Comparison of ENCODE assay signal across 11 mouse cellular contexts in the genomic region with DNA sequence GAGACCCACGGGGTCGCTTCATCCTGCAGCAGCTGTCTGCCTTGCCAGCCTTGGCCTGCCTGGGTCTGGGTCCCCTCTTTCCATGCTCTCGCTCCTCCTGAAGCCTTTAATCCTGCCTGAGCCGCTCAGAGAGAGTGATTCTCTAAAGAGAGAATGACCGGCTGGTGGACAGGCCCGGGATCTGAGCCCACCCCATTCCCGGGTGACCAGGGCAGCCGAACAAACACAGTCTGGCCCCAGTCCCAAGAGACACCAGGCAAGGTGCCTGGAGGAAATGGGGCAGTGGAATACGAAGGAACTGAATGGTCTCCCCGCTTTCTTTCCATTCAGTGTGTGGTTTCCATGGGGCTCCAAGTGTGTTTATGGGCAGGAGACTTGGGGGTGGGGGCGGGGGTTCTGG. TPM values are rescaled to one million over a fixed set of nuclear protein-coding genes. Genes with fewer than 3 reads are reported as not detected.
DNase-seq lines count a peak whose midpoint lies in the region; ATAC-seq and TF ChIP-seq lines count a peak whose summit lies in the region.
"Had no signal": no experiment of that assay in that cellular context is flagged by ENCODE, and none has a peak within 500 bp of the region (broad histone marks: within the 10 kb centered on the region; RNA-seq: fewer than 3 reads in every experiment).

No protein-coding gene starts in this region.

- no peak overlapping the region for H3K27ac ChIP-seq in layer of hippocampus, adult 2 months
- peak overlapping the region; percentile 79 for H3K27ac ChIP-seq in forebrain, embryonic 10.5 days
- H3K27ac ChIP-seq in midbrain, postnatal 0 days (ENCODE audit: low read depth, low read length): 0 out of 2 replicates have a peak overlapping the region, but pooled peaks have one; percentile 26
- H3K27ac ChIP-seq: embryonic facial prominence, embryonic 15.5 days had no signal

- peaks cover 86% of the 10 kb centered on the region for H3K4me1 ChIP-seq in forebrain, embryonic 10.5 days
- peaks cover 13% of the 10 kb centered on the region for H3K4me1 ChIP-seq in midbrain, postnatal 0 days (ENCODE audit: insufficient read depth, low read length)
- H3K4me1 ChIP-seq: megakaryocyte, embryonic 14.5 days had no signal

- H3K36me3 ChIP-seq in forebrain, embryonic 10.5 days (replicated peaks): peaks cover 21% of the 10 kb centered on the region
- H3K36me3 ChIP-seq in midbrain, postnatal 0 days (ENCODE audit: insufficient read depth, low read length): no peaks in the 10 kb centered on the region
- H3K36me3 ChIP-seq: embryonic facial prominence, embryonic 15.5 days had no signal

- H3K4me3 ChIP-seq in layer of hippocampus, adult 2 months: no peak overlapping the region
- H3K4me3 ChIP-seq in forebrain, embryonic 10.5 days: peak overlapping the region; percentile 16; the same call in 1 of the 2 replicates
- no peak overlapping the region for H3K4me3 ChIP-seq in midbrain, postnatal 0 days (ENCODE audit: low read depth, low read length)
- H3K4me3 ChIP-seq: embryonic facial prominence, embryonic 15.5 days; megakaryocyte, embryonic 14.5 days had no signal

- 14% methylated on average over 11 of the region's 11 CpGs for WGBS in forebrain, embryonic 10.5 days
- 25% methylated on average over 11 of the region's 11 CpGs for WGBS in midbrain, postnatal 0 days

- no peak overlapping the region for H3K9ac ChIP-seq in midbrain, postnatal 0 days (replicated peaks; ENCODE audit: low read length, poor library complexity, severe bottlenecking)
- H3K9ac ChIP-seq: embryonic facial prominence, embryonic 15.5 days had no signal

- no peak for TF ChIP-seq CTCF in layer of hippocampus, adult 2 months (conservative IDR thresholded peaks at IDR 0.05)
- no peak for TF ChIP-seq CTCF in midbrain, postnatal 0 days (IDR thresholded peaks at IDR 0.05)

- H3K9me3 ChIP-seq in forebrain, embryonic 10.5 days: peaks cover 8% of the 10 kb centered on the region; the same call in 1 of the 2 replicates
- no peaks in the 10 kb centered on the region for H3K9me3 ChIP-seq in midbrain, postnatal 0 days (ENCODE audit: low read length)
- H3K9me3 ChIP-seq: embryonic facial prominence, embryonic 15.5 days had no signal

- intact Hi-C loops in gastrocnemius, postnatal 36 days (cut with DNase I): no loop called here

- peaks cover 19% of the 10 kb centered on the region; the same call in 1 of the 2 replicates for H3K27me3 ChIP-seq in forebrain, embryonic 10.5 days (ENCODE audit: poor library complexity, severe bottlenecking)
- H3K27me3 ChIP-seq in midbrain, postnatal 0 days (ENCODE audit: insufficient read depth, low read length): no peaks in the 10 kb centered on the region

- DNase-seq in layer of hippocampus, adult 2 months (ENCODE audit: low spot score in 2 of 2): peak; percentile 54 to 70
- DNase-seq in layer of hippocampus, adult 11-12 months (ENCODE audit: low spot score): no peak
- DNase-seq in forebrain, embryonic 10.5 days (ENCODE audit: extremely low spot score, low spot score): no peak
- peak; percentile 32 for DNase-seq in layer of hippocampus, adult 9-11 months
- DNase-seq in midbrain, postnatal 0 days (ENCODE audit: low spot score): peak; percentile 83
- no peak for DNase-seq in kidney, adult 11 months
- no peak for DNase-seq in ovary, adult 18-20 months (ENCODE audit: low spot score)
- no peak for DNase-seq in gastrocnemius, postnatal 36 days
- DNase-seq: B cell, adult 2 months had no signal

- ATAC-seq in midbrain, postnatal 0 days (ENCODE audit: low FRiP score): peak; percentile 64

- no peak overlapping the region for H3K4me2 ChIP-seq in midbrain, postnatal 0 days (ENCODE audit: low read depth, low read length, poor library complexity, severe bottlenecking)
- H3K4me2 ChIP-seq: embryonic facial prominence, embryonic 15.5 days had no signal

RNA-seq across cellular contexts. Expression of gene Sema5b, which starts 50.8 kb away (rescaled TPM):
- 10 to 100 TPM; 18.3 to 19.7 TPM for total RNA-seq in layer of hippocampus, adult 2 months (2021)
- 35.7 and 37.5 TPM in 2 replicates for polyA plus RNA-seq in forebrain, embryonic 10.5 days (2016; fragmentation: Nextera tagmentation; extraction: Ambion mirVana)
- total RNA-seq in midbrain, postnatal 0 days (2014; rRNA removed): 30.9 and 46.5 TPM in 2 replicates
- polyA plus RNA-seq in midbrain, postnatal 0 days (2015; fragmentation: Nextera tagmentation; extraction: Ambion mirVana): 9.5 and 11.4 TPM in 2 replicates
- total RNA-seq in gastrocnemius, postnatal 36 days (2021): under 1 TPM; 0.44 to 0.56 TPM

Comparison
In these comparisons a context has a peak if more than half of its experiments do, and no peak if none do; other contexts are left out.
1. DNase-seq: peak in layer of hippocampus, adult 2 months (2 of 2), layer of hippocampus, adult 9-11 months (single experiment) and midbrain, postnatal 0 days (single experiment); none in layer of hippocampus, adult 11-12 months (single experiment), forebrain, embryonic 10.5 days (single experiment), kidney, adult 11 months (single experiment), ovary, adult 18-20 months (single experiment) and gastrocnemius, postnatal 36 days (0 of 2).
2. RNA of gene Sema5b, which starts 50.8 kb away (total RNA-seq): 30.9 to 46.5 TPM in midbrain, postnatal 0 days and 18.3 to 19.7 TPM in layer of hippocampus, adult 2 months; 0.44 to 0.56 TPM in gastrocnemius, postnatal 36 days; every median in the first group is over 10 times any median in the second.